8 mouse cellular contexts compared by ENCODE assay signal in the genomic region with DNA sequence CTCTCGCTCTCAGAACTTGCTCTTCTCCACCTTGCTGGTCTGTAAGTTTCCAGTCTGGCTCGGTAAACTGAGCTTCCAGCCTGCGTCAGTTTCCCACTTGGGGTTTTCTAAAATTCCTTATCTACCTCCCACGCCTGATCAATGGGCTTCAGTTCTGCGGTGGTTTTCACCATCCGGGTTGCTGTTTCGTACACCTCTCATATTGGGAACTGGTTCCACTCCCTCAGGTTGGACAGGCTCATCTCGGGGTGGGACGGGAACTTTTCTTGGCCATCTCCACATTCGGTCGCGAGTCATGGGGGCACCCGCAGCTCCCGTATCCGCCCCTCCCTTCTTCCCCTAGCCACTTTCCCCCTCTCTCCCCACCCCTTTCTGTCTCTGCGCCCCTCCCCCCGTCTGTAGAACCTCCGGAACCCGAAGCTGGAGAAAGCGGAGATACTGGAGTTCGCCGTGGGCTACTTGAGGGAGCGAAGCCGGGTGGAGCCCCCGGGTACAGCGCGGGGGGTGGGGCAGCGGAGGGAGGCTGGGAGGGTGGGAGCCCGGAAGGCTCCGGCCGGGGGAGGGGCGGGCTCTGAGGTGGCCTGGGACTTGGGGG. TPM values are rescaled to one million over a fixed set of nuclear protein-coding genes. Genes with fewer than 3 reads are reported as not detected.
DNase-seq lines count a peak whose midpoint lies in the region; ATAC-seq and TF ChIP-seq lines count a peak whose summit lies in the region.

No protein-coding gene starts in this region.

- no peak for TF ChIP-seq CTCF in lung, postnatal 0 days (IDR thresholded peaks at IDR 0.05)
- TF ChIP-seq CTCF in liver, postnatal 0 days (IDR thresholded peaks at IDR 0.05; ENCODE audit: low read depth), result no peak

- H3K9ac ChIP-seq in lung, postnatal 0 days (replicated peaks; ENCODE audit: low read depth), result peak overlapping the region; percentile 48
- H3K9ac ChIP-seq in forebrain, embryonic 16.5 days (replicated peaks; ENCODE audit: low read depth, low read length), result peak overlapping the region; percentile 74
- H3K9ac ChIP-seq in liver, postnatal 0 days (replicated peaks), result peak overlapping the region; percentile 67

- peak overlapping the region; percentile 54 for H3K4me3 ChIP-seq in lung, postnatal 0 days (ENCODE audit: low read depth, low read length)
- peak overlapping the region; percentile 80 for H3K4me3 ChIP-seq in forebrain, embryonic 16.5 days (replicated peaks; ENCODE audit: low read length)
- peak overlapping the region; percentile 68 for H3K4me3 ChIP-seq in liver, postnatal 0 days (ENCODE audit: low read depth, low read length)

- H3K27ac ChIP-seq in lung, postnatal 0 days (ENCODE audit: low read length), result peak overlapping the region; percentile 87
- no peak overlapping the region; the same call in 1 of the 2 replicates for H3K27ac ChIP-seq in forebrain, embryonic 16.5 days (ENCODE audit: low read length)
- H3K27ac ChIP-seq in liver, postnatal 0 days (ENCODE audit: low read depth), result peak overlapping the region; percentile 72

- no peaks in the 10 kb centered on the region for H3K36me3 ChIP-seq in lung, postnatal 0 days (ENCODE audit: insufficient read depth, low read length)
- H3K36me3 ChIP-seq in forebrain, embryonic 16.5 days (ENCODE audit: control insufficient read depth, insufficient read depth), result no peaks in the 10 kb centered on the region
- no peaks in the 10 kb centered on the region for H3K36me3 ChIP-seq in liver, postnatal 0 days (replicated peaks; ENCODE audit: insufficient read depth, low read length)

- H3K27me3 ChIP-seq in lung, postnatal 0 days (replicated peaks; ENCODE audit: insufficient read depth, low read length), result no peaks in the 10 kb centered on the region
- H3K27me3 ChIP-seq in forebrain, embryonic 16.5 days (replicated peaks; ENCODE audit: control insufficient read depth, insufficient read depth, low read length), result peaks cover 3% of the 10 kb centered on the region; the same call in 1 of the 2 replicates
- peaks cover 20% of the 10 kb centered on the region for H3K27me3 ChIP-seq in liver, postnatal 0 days (ENCODE audit: insufficient read depth, low read length)

- peak; percentile 62 for DNase-seq in cerebellum, adult 9-10 months
- DNase-seq in lung, postnatal 0 days (ENCODE audit: low spot score), result no peak
- no peak for DNase-seq in lung, adult 18-20 months
- DNase-seq in liver, postnatal 0 days, result no peak
- DNase-seq in ovary, adult 18-20 months (ENCODE audit: low spot score), result no peak
- DNase-seq in ovary, postnatal 36 days (ENCODE audit: low spot score), result no peak

- ATAC-seq in cerebellum, adult (ENCODE audit: insufficient number of reproducible peaks, low FRiP score, low TSS enrichment), result no peak
- no peak for ATAC-seq in lung, postnatal 0 days
- ATAC-seq in forebrain, embryonic 16.5 days, result no peak
- ATAC-seq in liver, postnatal 0 days, result no peak

- H3K9me3 ChIP-seq in lung, postnatal 0 days (ENCODE audit: low read length), result no peaks in the 10 kb centered on the region
- H3K9me3 ChIP-seq in forebrain, embryonic 16.5 days (ENCODE audit: control insufficient read depth, low read length), result no peaks in the 10 kb centered on the region
- H3K9me3 ChIP-seq in liver, postnatal 0 days (ENCODE audit: low read length), result no peaks in the 10 kb centered on the region

- WGBS in lung, postnatal 0 days, result under 1% methylated on average over 27 of the region's 32 CpGs
- under 1% methylated on average over 28 of the region's 32 CpGs for WGBS in forebrain, embryonic 16.5 days
- WGBS in liver, postnatal 0 days (ENCODE audit: insufficient replicate concordance), result under 1% methylated on average over 27 of the region's 32 CpGs

- peak overlapping the region; percentile 77 for H3K4me2 ChIP-seq in lung, postnatal 0 days (replicated peaks; ENCODE audit: low read depth, low read length)
- H3K4me2 ChIP-seq in forebrain, embryonic 16.5 days (ENCODE audit: low read length), result peak overlapping the region; percentile 76
- H3K4me2 ChIP-seq in liver, postnatal 0 days (ENCODE audit: low read depth, low read length), result peak overlapping the region; percentile 98

- no peak for TF ChIP-seq EP300 in lung, postnatal 0 days (IDR thresholded peaks at IDR 0.05)
- TF ChIP-seq EP300 in liver, postnatal 0 days (IDR thresholded peaks at IDR 0.05; ENCODE audit: low read depth), result no peak

- H3K4me1 ChIP-seq in lung, postnatal 0 days (ENCODE audit: insufficient read depth, low read depth, low read length), result peaks cover 23% of the 10 kb centered on the region; the same call in 1 of the 2 replicates
- peaks cover 42% of the 10 kb centered on the region for H3K4me1 ChIP-seq in forebrain, embryonic 16.5 days (replicated peaks; ENCODE audit: control insufficient read depth, insufficient read depth, low read length)
- H3K4me1 ChIP-seq in liver, postnatal 0 days (ENCODE audit: insufficient read depth), result peaks cover 63% of the 10 kb centered on the region

RNA-seq across cellular contexts. Expression of gene 9130213A22Rik, which starts 0.6 kb away (rescaled TPM):
- polyA plus RNA-seq in lung, postnatal 0 days (2015; fragmentation: Nextera tagmentation; extraction: Ambion mirVana), result 0.42 and 0.50 TPM in 2 replicates
- 0.39 and 0.71 TPM in 2 replicates for polyA plus RNA-seq in forebrain, embryonic 16.5 days (2015; fragmentation: Nextera tagmentation; extraction: Ambion mirVana)
- 0.06 and 0.07 TPM in 2 replicates for polyA plus RNA-seq in liver, postnatal 0 days (2015; fragmentation: Nextera tagmentation; extraction: Ambion mirVana)

RNA-seq across cellular contexts. Expression of gene Hes7, which starts 1.6 kb away (rescaled TPM):
- 0.38 and 0.49 TPM in 2 replicates for polyA plus RNA-seq in lung, postnatal 0 days (2015; fragmentation: Nextera tagmentation; extraction: Ambion mirVana)
- 0.26 and 0.67 TPM in 2 replicates for polyA plus RNA-seq in forebrain, embryonic 16.5 days (2015; fragmentation: Nextera tagmentation; extraction: Ambion mirVana)
- polyA plus RNA-seq in liver, postnatal 0 days (2015; fragmentation: Nextera tagmentation; extraction: Ambion mirVana), result 0.07 and 0.15 TPM in 2 replicates

RNA-seq across cellular contexts. Expression of gene Aloxe3, which starts 3.9 kb away (rescaled TPM):
- 0.13 and 0.44 TPM in 2 replicates for polyA plus RNA-seq in lung, postnatal 0 days (2015; fragmentation: Nextera tagmentation; extraction: Ambion mirVana)
- 2.8 and 3.5 TPM in 2 replicates for polyA plus RNA-seq in forebrain, embryonic 16.5 days (2015; fragmentation: Nextera tagmentation; extraction: Ambion mirVana)
- 0.14 and 0.18 TPM in 2 replicates for polyA plus RNA-seq in liver, postnatal 0 days (2015; fragmentation: Nextera tagmentation; extraction: Ambion mirVana)

RNA-seq across cellular contexts. Expression of gene Per1, which starts 26.8 kb away (rescaled TPM):
- 16.6 and 30.0 TPM in 2 replicates for polyA plus RNA-seq in lung, postnatal 0 days (2015; fragmentation: Nextera tagmentation; extraction: Ambion mirVana)
- 11.8 and 12.1 TPM in 2 replicates for polyA plus RNA-seq in forebrain, embryonic 16.5 days (2015; fragmentation: Nextera tagmentation; extraction: Ambion mirVana)
- 3.0 and 8.2 TPM in 2 replicates for polyA plus RNA-seq in liver, postnatal 0 days (2015; fragmentation: Nextera tagmentation; extraction: Ambion mirVana)

RNA-seq across cellular contexts. Expression of gene Vamp2, which starts 33.5 kb away (rescaled TPM):
- polyA plus RNA-seq in lung, postnatal 0 days (2015; fragmentation: Nextera tagmentation; extraction: Ambion mirVana), result 45.0 and 50.6 TPM in 2 replicates
- polyA plus RNA-seq in forebrain, embryonic 16.5 days (2015; fragmentation: Nextera tagmentation; extraction: Ambion mirVana), result 217 and 259 TPM in 2 replicates
- 13.6 and 14.2 TPM in 2 replicates for polyA plus RNA-seq in liver, postnatal 0 days (2015; fragmentation: Nextera tagmentation; extraction: Ambion mirVana)
